Mouse (Mus musculus): ENCODE results near the gene Arvcf. TPM values are rescaled to one million over a fixed set of nuclear protein-coding genes. Genes with fewer than 3 reads are reported as not detected.

The Arvcf gene
- total RNA-seq, 4 experiments from 2014 or later: 12.6 to 20.0 (median 16.2) TPM

GRCm38 (mm10) chr16:18353106-18353505, 5.1 kb downstream of the Arvcf start:
- DNase-seq (ENCODE audit: low spot score): no peak

GRCm38 (mm10) chr16:18356961-18357360, 9.0 kb downstream of the Arvcf start:
- no peak for DNase-seq (ENCODE audit: low spot score)

DNA sequence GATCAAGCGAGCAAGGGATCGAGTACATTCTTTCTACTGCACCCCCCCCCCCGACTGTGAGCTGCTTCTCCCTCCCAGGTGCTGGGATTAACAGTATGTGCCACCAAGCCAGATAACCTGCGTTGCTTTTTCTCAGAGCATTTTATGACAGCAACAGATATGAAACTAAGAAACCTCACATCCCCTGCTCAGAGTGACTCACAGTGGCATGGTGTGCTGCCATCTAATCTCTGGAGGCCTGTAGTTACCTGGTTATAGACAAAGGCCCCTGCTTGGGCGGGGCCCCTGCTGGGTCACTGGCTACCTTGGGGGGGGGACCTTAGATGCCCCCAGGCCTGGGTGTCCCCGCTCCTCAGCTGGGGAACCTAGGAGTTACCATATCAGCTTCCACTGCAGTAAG, 10.0 kb downstream of the Arvcf start:
- no peak for DNase-seq (ENCODE audit: low spot score)

DNA sequence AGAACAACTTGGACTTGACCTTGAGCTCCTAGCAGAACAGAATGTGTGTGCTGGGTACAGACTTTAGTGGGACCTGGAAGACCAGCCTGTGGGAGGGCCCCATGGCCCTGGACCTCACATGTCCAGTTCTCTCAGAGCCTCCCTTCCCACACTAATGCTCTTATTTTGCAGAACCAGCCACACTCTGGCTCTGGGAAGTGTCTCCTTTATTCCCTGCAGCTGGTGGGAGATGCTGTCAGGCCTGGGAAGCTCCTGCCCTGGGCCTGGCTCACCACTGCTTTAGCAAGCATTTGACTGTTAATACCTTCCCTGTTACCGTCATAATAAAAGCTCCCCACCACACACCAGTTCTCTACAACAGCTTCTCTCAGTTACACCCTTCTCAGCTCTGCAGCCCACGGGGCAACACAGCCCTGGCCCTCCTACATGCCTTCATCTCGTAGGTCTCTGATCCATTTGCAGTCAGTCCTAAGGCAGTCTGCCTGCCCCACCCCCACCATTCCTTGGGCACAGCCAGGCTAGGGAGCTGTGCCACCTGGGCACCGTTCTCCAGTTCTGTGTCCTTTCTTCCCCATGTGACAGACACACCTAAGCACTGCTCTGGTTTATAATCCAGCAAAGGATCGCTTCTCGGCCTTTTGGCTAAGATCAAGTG, 12.3 kb downstream of the Arvcf start:
- DNase-seq (ENCODE audit: low spot score): no peak

DNA sequence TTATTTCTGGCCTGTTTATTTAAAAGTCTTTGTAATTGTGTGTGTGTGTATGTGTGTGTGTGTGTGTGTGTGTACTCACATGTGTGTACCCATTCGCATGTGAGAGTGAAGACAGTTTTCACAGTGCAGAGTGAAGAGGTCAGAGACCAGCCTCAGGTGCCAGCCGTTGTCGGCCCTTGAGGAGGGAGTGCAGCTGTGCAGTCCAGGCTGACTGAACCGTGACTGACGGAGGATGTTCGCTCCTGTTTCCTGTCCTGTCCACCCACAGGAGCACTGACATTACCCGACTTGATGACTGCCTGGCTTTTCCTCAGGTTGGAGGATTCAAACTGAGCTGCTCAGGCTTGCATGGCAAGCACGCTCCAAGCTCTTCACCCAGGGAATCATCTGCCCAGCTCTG, 15.0 kb downstream of the Arvcf start:
- DNase-seq (ENCODE audit: low spot score): no peak

DNA sequence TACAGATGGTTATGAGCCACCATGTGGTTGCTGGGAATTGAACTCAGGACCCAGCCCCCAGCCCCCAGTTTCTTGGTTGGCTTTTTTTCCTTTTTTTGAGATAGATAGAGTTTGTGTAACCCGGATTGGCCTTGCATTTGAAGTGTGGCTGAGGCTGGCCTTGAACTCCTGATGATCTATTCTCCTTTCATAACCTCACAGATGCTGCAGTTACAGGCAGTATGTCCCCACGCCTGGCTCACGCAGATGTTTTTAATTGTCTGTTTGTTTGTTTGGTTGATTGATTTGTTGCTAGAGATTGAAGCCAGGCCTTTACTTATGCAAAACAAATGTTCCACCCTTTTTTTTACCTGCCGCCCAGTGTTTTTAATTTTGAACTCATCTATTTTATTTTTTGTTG, 18.9 kb downstream of the Arvcf start:
- no peak for DNase-seq (ENCODE audit: low spot score)

- no peak for DNase-seq (ENCODE audit: low spot score)
Measured at GRCm38 (mm10) chr16:18370197-18370596, 22.2 kb downstream of the Arvcf start.

GRCm38 (mm10) chr16:18373632-18374031, 25.6 kb downstream of the Arvcf start:
- no peak for DNase-seq (ENCODE audit: low spot score)

DNA sequence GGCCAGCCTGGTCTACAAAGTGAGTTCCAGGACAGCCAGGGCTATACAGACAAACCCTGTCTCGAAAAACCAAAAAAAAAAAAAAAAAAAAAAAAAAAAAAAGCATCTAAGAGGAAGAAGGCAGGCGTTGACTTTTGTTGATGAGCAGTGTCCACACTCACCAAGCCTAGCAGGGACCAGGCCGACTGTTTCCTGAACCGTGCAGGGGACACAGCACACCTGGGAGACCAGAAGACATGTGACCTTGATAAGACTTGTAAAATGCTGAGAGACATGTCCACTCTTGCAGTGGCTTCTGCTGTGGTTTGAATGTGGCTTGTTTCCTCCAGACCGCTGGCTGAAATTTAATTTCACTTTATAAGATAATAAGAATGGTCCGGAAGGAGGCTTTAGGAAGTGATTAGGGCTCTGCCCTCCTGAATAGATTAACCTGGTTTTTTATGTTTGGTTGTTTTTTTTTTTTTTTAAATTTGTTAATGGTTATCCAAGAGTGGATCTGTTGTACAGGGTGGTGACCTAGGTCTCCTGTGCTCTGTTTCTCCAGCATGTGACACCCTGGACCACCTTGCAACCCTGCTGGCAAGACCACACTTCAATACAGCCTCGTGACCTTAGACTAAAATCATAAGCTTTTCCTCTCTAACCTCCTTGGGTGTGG, 28.4 kb downstream of the Arvcf start:
- no peak for DNase-seq (ENCODE audit: low spot score)

DNA sequence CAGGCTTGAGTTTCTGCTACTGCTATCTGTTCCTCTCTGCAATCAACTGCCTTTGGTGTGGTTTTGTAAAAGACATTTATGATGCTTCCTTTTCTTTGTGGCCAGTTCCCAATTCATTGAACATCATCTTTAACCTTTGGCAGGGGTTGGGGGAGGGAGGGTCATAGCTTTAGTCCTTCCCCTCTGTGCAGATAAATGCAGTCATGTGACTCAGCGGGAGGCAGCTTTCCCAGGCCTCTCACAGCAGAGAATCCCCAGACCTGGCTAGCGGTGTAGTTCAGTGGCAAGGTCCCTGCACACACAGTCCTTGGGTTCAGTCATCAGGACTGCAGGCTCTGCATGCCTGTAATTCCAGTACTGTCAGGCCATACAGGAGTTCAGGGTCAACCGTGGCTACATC, 29.2 kb downstream of the Arvcf start:
- DNase-seq (ENCODE audit: low spot score): no peak

GRCm38 (mm10) chr16:18378489-18378888, 30.5 kb downstream of the Arvcf start:
- DNase-seq (ENCODE audit: low spot score): no peak

- DNase-seq (ENCODE audit: low spot score): no peak
Measured at GRCm38 (mm10) chr16:18379338-18380001, 31.5 kb downstream of the Arvcf start.

DNA sequence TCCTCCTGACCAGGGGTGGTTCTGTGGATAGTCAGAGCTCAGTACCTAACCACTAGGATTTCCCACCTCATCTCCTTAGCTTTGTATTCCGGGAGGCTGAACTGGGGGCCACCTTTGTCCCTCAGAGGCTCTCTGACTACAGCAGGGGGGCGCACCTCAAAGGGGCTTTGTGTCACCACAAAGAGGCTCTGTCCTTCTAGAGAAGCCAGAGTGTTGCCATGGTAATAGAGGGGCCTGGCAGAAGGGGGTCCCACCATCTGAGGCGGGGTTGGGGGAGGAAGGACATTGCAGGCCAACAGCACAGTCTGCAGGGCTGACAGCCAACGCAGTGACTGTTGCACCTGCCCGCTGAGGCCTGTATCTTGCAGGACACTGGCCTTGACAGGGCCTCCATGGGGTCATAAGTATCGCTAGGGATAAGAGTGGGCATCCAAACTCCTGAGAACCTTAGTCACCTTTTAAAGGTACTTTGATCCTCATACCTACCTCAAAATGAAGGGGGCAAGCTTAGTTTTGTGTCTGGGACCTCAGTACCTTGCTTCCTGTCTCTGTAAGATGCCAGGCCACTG, 32.6 kb downstream of the Arvcf start:
- no peak for DNase-seq (ENCODE audit: low spot score)

DNA sequence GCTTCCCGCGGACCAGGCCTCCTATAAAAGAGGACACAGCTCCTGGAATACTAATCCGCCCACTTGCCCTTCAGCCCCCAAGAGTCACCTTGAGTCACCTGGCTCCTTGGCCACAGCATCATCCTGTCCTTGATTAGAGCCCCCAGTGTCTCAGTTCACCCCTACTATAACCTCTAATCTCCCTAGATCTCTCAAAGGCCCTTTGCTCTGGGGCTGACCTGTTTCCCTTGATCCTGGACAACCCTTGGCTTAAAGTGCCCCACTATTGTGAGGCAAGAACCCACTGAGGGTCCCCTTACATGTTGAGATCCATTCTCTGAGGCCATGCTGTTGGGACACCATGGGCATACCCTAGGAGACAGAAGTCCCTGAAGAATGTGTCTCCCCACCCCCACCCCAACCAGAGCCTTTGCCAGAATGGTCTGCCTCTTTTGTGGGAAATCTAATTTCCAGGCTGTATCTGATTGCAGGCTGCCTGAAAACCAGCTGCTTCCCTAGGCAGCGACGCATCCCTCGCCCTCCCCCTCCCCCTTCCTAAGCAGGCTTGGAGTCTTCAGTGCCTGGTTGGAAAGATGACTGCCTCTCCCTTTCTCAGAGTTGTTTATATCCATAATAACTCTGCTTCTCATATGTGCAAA, 33.8 kb downstream of the Arvcf start:
- no peak for DNase-seq (ENCODE audit: low spot score)

DNA sequence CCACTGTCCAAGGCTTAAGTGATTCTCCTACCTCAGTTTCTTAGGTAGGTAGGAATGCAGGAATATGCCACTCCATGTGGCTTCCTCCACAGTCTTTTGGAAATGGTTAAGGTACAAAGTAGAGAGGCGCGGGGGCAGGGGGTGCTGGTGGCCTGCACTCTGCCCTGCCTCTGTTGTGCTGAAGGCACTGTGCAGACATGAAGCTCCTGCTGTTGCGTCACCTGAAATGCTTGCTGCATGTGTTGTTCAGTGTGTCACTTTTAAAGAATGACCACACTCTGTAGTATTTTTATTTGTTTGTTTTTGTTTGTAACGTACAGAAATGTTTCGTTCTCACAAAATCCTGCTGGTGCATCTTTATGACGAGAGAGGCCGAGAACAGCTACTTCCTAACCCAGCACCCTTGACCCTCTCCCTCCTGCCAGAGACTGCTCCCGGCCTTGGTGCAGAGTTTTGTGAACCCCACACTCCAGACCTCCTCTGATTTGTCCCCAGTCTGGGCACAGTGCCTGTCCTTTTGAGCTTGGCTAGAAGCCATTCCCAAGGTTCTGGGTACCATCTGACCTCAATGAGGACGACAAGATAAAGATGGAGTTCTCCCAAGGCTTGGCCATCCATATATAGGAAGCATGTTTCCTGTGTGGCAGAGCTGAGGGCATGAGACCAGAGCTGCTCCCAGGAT, 35.2 kb downstream of the Arvcf start:
- DNase-seq (ENCODE audit: low spot score): peak; percentile 53

- no peak for DNase-seq (ENCODE audit: low spot score)
Measured at GRCm38 (mm10) chr16:18383756-18384155, 35.8 kb downstream of the Arvcf start.

GRCm38 (mm10) chr16:18384211-18384610, 36.2 kb downstream of the Arvcf start:
- DNase-seq (ENCODE audit: low spot score): no peak

DNA sequence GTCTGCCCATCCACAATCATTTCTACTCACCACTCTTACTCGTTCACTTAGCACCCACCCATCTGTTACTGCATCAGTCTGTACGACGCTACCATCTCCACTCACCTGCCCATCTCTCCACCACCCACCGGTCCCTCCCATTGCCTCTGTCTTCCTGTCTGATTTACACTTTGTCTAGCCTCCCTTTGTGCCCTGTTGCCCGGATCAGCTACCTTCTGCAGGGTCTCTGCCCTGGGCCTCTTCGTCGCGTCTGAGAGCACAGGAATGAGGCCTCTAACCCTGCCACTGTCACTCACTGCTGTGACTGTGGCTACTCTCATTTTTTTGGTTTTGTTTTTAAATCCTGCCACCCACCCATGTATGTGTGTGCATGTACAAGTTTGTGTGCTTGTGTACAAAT, 36.7 kb downstream of the Arvcf start:
- no peak for DNase-seq (ENCODE audit: low spot score)

DNA sequence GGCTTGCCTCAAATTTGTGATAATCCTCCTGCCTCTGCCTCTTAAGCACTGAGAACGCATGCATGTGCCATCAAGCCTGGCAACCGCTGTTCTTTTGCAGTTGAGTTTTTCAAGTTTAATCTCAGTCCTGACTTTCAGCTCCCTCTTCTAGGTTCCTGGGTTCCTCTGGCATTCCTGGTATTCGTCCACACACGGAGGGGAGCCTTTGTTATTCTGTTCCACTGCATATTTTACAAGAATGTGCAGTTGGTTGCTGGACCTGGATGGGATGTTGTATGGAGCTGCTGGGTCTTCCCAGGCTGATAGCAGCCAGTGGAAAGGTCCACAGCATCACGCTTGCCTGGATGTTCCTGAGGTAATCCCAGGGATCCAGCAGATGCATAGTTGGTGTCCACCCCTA, 37.4 kb downstream of the Arvcf start:
- no peak for DNase-seq (ENCODE audit: low spot score)

DNA sequence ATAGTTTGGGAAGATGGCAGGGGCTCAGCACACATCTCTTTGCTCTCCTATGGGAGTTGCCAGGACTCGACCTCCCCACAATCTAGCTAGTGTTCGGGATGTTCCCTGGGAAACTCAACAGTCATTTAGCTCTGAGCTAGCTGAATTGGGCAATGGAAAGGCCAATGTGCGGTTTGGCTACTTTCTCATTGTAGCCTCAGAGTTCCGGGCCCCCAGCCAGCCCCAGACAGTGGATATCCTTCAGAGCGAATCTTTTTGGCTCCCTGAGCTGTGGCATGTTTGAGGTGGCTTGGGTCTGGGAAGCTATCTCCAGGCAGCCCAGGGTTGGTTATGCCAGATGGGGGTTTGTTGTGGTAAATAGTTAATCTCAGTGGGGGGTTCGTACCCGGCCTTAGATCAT, 38.5 kb downstream of the Arvcf start:
- DNase-seq (ENCODE audit: low spot score): no peak

GRCm38 (mm10) chr16:18386972-18387371, 39.0 kb downstream of the Arvcf start:
- no peak for DNase-seq (ENCODE audit: low spot score)
